Mouse (Mus musculus) C2C12 (cell line): Measurements from ENCODE around the gene Flrt1. TPM values are rescaled to one million over a fixed set of nuclear protein-coding genes. Genes with fewer than 3 reads are reported as not detected.

Experiments used
- H3K27me3 ChIP-seq: one replicate; pipeline ENCODE4 v1.6.1; 2011; ENCODE audit not compliant: control insufficient read depth, insufficient read depth, insufficient read length
- H3K36me3 ChIP-seq: one replicate; pipeline ENCODE4 v1.6.1; 2011; ENCODE audit not compliant: control insufficient read depth, insufficient read depth
- H3K4me3 ChIP-seq: one replicate; pipeline ENCODE4 v1.5.1; 2011; ENCODE audit warnings: mild to moderate bottlenecking, control low read depth; ENCODE audit not compliant: poor library complexity, insufficient read depth, severe bottlenecking
- H3K79me2 ChIP-seq: one replicate; pipeline ENCODE4 v1.6.1; 2011; ENCODE audit not compliant: control insufficient read depth, insufficient read depth
- H3K79me3 ChIP-seq: one replicate; pipeline ENCODE4 v1.6.1; 2011; ENCODE audit warnings: low read depth, control low read depth
- H3ac ChIP-seq: one replicate; pipeline ENCODE3; 2011; ENCODE audit warnings: low read depth; ENCODE audit not compliant: control insufficient read depth, insufficient read length
- CEBPB ChIP-seq: IDR thresholded peaks from one replicate; pipeline ENCODE4 v1.6.1; 2011; ENCODE audit warnings: low read depth, mild to moderate bottlenecking, control low read depth, moderate library complexity
- CTCF ChIP-seq: IDR thresholded peaks from one replicate; pipeline ENCODE4 v1.5.1; 2011; ENCODE audit not compliant: control insufficient read depth, insufficient read depth, insufficient read length
- FOSL1 ChIP-seq: IDR thresholded peaks from one replicate; pipeline ENCODE4 v1.8.0; 2011; ENCODE audit warnings: mild to moderate bottlenecking, low read length; ENCODE audit not compliant: poor library complexity, insufficient read depth, severe bottlenecking
- MAX ChIP-seq: IDR thresholded peaks from one replicate; pipeline ENCODE4 v1.6.1; 2011; ENCODE audit warnings: mild to moderate bottlenecking, control low read depth
- MYOD1 ChIP-seq: IDR thresholded peaks from one replicate; pipeline ENCODE4 v1.6.1; 2011; ENCODE audit warnings: low read depth; ENCODE audit not compliant: control insufficient read depth, insufficient read length
- MYOG ChIP-seq: IDR thresholded peaks from one replicate; pipeline ENCODE4 v1.6.1; 2011; ENCODE audit not compliant: control insufficient read depth, insufficient read length; ENCODE audit errors: extremely low read depth
- USF1 ChIP-seq: IDR thresholded peaks from one replicate; pipeline ENCODE4 v1.6.1; 2011; ENCODE audit warnings: low read depth, mild to moderate bottlenecking, control low read depth, moderate library complexity
- polyA plus RNA-seq: library from polyadenylated mRNA; unstranded; fragments of >200 nt; fragmentation: generic; extraction: Trizol; gene quantifications from one replicate; pipeline ENCODE4 v1.2.1, GENCODE M21; 2012; ENCODE audit warnings: missing spikeins

Flrt1 gene
- polyA plus RNA-seq, 1 experiment = 0.08 TPM

GRCm38 (mm10) chr19:7143854-7144253 is 38.3 kb upstream of the Flrt1 start:
- TF ChIP-seq CEBPB (no peak), MYOG (no peak), MAX (no peak), MYOD1 (no peak), USF1 (no peak), FOSL1 (no peak), CTCF (no peak)
- no peaks in the 10 kb centered on the region for H3K79me2 ChIP-seq
- H3K79me3 ChIP-seq = no peaks in the 10 kb centered on the region
- H3ac ChIP-seq = peak overlapping the region; percentile 46
- no peak overlapping the region for H3K4me3 ChIP-seq
- H3K27me3 ChIP-seq = peaks cover 3% of the 10 kb centered on the region
- H3K36me3 ChIP-seq = no peaks in the 10 kb centered on the region

- H3K36me3 ChIP-seq = no peaks in the 10 kb centered on the region
Observed at GRCm38 (mm10) chr19:7142207-7142915, 36.8 kb upstream of the Flrt1 start.

GRCm38 (mm10) chr19:7140856-7141421 is 35.4 kb upstream of the Flrt1 start:
- no peaks in the 10 kb centered on the region for H3K79me3 ChIP-seq
- TF ChIP-seq MYOD1 = no peak
- TF ChIP-seq MAX = no peak
- no peak for TF ChIP-seq MYOG
- no peak for TF ChIP-seq FOSL1
- TF ChIP-seq USF1 = no peak
- TF ChIP-seq CEBPB = no peak
- no peak for TF ChIP-seq CTCF
- H3K27me3 ChIP-seq = peaks cover 3% of the 10 kb centered on the region
- H3ac ChIP-seq = no peak overlapping the region
- H3K36me3 ChIP-seq = no peaks in the 10 kb centered on the region
- no peak overlapping the region for H3K4me3 ChIP-seq
- no peaks in the 10 kb centered on the region for H3K79me2 ChIP-seq

More at GRCm38 (mm10) chr19:7142207-7142915, 36.8 kb upstream of the Flrt1 start:
- Histone ChIP-seq H3K79me3 (no peaks in the 10 kb centered on the region), H3K4me3 (no peak overlapping the region), H3ac (no peak overlapping the region), H3K27me3 (peaks cover 3% of the 10 kb centered on the region), H3K79me2 (no peaks in the 10 kb centered on the region)
- TF ChIP-seq CTCF (no peak), FOSL1 (no peak), MYOG (no peak), CEBPB (no peak), MYOD1 (no peak), MAX (no peak), USF1 (no peak)

- Histone ChIP-seq H3K79me2 (no peaks in the 10 kb centered on the region), H3K27me3 (no peaks in the 10 kb centered on the region), H3ac (no peak overlapping the region), H3K36me3 (no peaks in the 10 kb centered on the region), H3K79me3 (no peaks in the 10 kb centered on the region), H3K4me3 (no peak overlapping the region)
- TF ChIP-seq MAX (no peak), CTCF (no peak), MYOG (no peak), CEBPB (no peak), USF1 (no peak), FOSL1 (no peak)
Observed at GRCm38 (mm10) chr19:7140373-7140772, 34.8 kb upstream of the Flrt1 start.

GRCm38 (mm10) chr19:7139321-7139720 is 33.8 kb upstream of the Flrt1 start:
- Histone ChIP-seq H3K27me3 (no peaks in the 10 kb centered on the region), H3K4me3 (no peak overlapping the region)

More at GRCm38 (mm10) chr19:7139321-7139720, 33.8 kb upstream of the Flrt1 start:
- Histone ChIP-seq H3ac (no peak overlapping the region), H3K79me3 (no peaks in the 10 kb centered on the region), H3K79me2 (no peaks in the 10 kb centered on the region), H3K36me3 (no peaks in the 10 kb centered on the region)
- TF ChIP-seq CTCF (no peak), MAX (no peak), CEBPB (no peak), MYOG (no peak)
